Mouse (Mus musculus) spleen, postnatal 36 days (tissue): ENCODE data around the gene Jmjd7.

Source experiments
- DNase-seq, 2 experiments: peaks; one replicate each; pipeline ENCODE4 v3.0.0; 2022; ENCODE audit warnings: low spot score in 2 of 2, mixed read lengths in 1 of 2

Jmjd7 gene

DNA sequence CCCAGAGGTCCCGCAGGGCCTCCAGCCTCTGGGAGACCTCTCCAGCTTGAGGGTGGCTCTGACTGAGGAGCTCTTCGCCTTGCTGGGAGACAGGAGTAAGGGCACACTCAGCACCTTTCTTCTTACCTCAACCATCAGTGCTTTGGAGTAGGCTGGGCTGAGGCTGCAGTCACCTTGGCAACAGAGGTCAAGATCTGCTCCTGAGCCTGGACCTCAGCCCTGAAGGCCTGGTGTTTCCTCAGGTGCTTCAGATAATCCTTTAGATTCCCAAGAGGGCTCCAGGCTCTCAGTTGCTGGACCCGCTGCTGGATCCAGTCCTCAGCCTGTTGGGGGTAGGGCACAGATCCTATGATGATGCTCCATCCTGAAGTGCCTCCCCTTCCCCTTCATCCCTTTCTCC, 32.2 kb downstream of the Jmjd7 start:
- no peak for DNase-seq

- no peak for DNase-seq
These were observed 32.9 kb downstream of the Jmjd7 start for GRCm38 (mm10) chr2:120060190-120060589.

GRCm38 (mm10) chr2:120060651-120061050, 33.4 kb downstream of the Jmjd7 start:
- no peak for DNase-seq

GRCm38 (mm10) chr2:120062248-120062647, 35.0 kb downstream of the Jmjd7 start:
- DNase-seq = no peak

DNA sequence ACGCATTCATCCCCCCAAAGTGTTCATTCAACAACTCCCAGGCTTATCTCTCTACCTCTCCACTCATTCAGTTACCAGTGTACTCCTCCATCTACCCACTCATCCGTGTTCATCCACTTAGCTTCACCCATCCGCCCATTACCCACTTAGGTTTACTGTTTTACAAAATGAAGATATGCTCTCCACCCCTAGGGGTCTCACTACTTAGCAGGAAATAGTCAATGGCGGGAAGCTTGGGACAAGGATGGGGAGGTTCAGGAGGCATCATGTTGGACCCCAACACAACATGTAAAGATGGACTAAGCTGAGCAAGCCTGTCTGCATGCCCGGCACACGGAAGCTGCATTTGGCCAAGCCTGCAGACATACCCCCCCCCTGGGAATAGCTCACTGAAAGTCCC, 37.4 kb downstream of the Jmjd7 start:
- DNase-seq = no peak

DNA sequence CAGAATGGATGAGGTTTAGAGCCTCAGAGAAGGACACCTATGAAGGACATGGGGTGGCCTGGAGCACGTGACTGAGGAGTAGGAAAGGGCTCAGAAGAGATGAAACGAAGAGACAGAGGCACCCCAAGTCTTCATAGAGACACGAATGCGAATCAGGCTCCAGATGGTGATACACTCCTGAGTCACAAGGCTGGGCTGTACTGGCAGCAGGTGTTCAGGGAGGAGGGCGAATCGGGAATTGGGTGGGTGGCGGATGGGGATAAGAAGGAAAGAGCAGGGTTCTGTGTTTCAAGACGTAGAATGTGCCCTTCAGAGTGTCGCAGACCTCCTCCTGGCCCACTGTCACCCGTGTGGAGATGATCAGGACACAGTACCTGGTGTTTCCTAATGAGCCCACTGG, 38.0 kb downstream of the Jmjd7 start:
- DNase-seq = no peak

- DNase-seq = no peak
These were observed 38.9 kb downstream of the Jmjd7 start for GRCm38 (mm10) chr2:120066224-120066623.

- no peak for DNase-seq
These were observed 41.5 kb downstream of the Jmjd7 start for GRCm38 (mm10) chr2:120068555-120069465.

- DNase-seq = no peak
These were observed 42.2 kb downstream of the Jmjd7 start for GRCm38 (mm10) chr2:120069466-120069990.

DNA sequence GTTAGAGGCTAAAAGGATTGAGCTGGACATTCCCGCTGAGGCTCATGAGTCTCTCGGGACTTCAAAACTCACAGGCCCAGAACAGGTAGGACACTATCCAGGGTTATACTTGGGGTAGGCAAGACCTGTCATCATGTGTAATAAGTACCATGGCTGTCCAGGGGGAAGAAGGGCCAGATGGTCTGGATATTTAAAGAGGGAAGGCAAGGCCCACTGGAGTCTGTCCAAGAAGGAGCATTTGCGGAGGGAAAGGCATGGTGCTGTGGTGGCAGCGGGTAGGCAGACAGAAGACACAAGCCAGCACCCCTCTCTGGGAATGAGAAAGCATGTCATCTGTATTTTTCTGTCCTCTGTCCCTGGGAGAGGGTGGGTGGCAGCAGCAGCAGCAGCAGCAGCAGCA, 46.8 kb downstream of the Jmjd7 start:
- no peak for DNase-seq

- DNase-seq = no peak
These were observed 48.9 kb downstream of the Jmjd7 start for GRCm38 (mm10) chr2:120076076-120076705.
